Mouse (Mus musculus) thymus, adult 18-20 months (tissue): Measurements from ENCODE around the gene Dst.

Experiments used
- DNase-seq, 2 experiments: peaks; one replicate each; pipeline ENCODE4 v3.0.0; 2022; ENCODE audit warnings: mixed read lengths in 2 of 2

Dst gene

DNA sequence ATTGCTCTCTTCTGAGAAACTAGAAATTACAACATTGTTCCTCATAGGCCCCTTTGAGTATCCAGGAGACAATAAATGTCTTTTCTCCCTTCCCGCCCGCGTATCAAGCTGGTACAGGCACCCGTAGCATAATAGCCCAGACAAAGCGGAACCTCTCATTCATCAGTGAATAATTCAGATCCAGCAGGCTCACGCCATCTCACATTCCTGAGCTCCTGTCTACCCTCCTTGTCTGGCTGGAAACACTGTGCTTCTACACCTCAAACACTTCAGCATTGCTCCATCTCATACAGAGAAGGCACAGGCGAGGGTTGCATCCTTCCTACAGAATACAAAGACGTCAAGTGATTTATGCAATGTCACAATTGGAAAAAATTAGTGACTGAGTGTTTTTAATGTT, 23.8 kb downstream of the Dst start:
- no peak for DNase-seq

DNA sequence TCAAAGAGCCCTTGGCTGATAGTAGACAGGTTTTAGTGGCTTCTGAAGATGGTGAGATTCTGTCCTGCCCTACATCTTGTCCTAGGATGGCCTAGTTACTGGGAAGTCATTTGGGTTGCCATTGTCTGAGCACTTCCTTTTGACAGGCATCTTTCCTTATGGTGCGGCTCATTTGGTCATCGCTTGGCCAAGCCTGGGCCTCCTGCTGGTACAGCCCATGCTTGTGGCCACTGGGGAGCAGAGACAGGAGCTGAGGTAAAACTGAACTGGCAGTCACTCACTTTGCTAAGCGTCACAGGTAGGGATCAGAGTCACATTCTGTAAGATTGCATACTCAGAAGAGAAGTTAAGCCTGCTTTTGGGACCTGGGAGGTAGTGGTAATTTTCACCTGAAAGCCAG, 24.2 kb downstream of the Dst start:
- no peak for DNase-seq

GRCm38 (mm10) chr1:33932845-33933499, 24.9 kb downstream of the Dst start:
- no peak for DNase-seq

- no peak for DNase-seq
Measured at GRCm38 (mm10) chr1:33935946-33936345, 27.9 kb downstream of the Dst start.

- DNase-seq: no peak
Measured at GRCm38 (mm10) chr1:33939828-33940227, 31.8 kb downstream of the Dst start.

DNA sequence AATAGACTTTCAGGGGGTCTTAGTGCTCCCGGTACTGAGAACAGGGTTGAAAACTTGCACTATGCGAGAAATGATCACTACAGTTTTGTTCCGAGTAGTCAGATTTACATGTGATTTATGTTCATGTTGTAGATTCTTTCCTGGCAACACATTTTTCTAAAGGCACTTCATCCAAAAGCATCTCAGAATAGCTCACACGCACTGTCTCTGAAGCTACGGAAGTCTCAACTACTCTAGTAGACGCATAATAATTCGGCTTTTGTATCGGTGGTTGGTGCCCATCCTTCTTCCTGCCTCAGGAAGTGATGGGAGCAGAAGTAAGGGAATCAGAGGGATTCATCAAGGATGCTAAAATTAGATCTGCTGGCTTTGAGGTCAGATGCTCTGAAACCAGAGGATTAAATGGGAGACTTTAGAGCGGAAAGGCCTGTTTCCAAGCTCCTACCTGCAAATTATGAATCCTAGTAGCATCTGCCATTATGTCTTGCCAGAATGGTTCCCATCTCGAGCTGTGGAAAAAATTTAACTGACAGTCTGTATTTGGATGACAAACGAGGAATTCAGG, 32.4 kb downstream of the Dst start:
- no peak for DNase-seq

DNA sequence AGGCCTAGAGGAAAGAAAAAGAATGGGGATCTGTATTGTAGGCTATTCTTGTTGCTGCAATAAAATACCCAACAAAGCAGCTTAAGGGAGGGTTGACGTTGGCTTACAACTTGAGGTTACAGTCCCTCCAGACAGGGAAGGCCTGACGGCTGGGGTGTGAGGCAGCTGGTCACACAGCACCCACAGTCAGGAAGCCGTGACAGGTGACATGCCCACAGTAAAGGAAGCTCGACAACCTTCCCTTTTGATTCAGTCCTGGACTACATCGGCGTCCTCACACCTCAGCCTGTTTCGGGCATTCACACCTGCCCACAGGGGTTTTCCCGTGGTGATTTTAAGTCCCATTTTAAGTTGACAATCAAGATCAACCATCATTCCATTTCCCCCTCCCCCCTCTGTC, 34.6 kb downstream of the Dst start:
- DNase-seq: no peak

- DNase-seq: no peak
Measured at GRCm38 (mm10) chr1:33943943-33944342, 35.9 kb downstream of the Dst start.

DNA sequence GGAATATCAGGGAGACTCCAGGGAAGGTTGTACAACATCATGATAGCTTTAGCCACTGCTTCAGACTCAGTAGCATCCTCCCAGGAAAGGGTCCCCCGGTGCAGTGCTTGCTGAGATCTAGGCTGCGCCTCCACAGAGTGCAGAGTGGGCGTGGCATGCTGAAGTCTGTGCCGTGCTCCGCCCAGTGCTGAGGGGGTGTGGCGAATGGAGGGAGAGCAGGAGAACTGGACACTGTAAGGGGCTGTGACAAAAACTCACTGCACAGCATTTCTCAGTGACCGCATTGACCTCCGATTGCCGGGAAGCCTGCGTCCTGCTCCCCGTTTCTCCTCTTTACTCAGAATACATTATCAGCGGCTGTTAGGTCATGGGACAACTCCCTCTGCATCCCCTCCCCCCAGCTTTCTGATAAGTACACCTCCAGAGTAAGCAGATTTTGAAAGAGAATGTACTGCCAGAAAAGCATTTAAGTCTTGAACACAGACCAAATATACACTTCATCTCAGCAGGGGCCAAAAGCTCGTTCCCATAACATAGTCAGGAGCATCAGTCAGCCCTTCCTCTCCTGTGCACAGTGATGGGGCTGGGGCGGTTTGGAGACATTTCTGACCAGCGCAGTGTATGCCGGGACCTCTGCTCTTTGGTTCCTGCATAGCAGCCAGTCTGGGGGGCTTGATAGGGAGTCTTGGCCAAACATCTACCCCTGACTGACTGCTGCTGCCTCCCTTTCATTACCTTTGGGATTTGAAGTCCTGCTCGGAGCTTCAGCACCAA, 37.1 kb downstream of the Dst start:
- DNase-seq: peak in 1 of 2 experiments; percentile 7

- no peak for DNase-seq
Measured at GRCm38 (mm10) chr1:33945756-33946155, 37.7 kb downstream of the Dst start.

- no peak for DNase-seq
Measured at GRCm38 (mm10) chr1:33946601-33947395, 38.8 kb downstream of the Dst start.

- DNase-seq: no peak
Measured at GRCm38 (mm10) chr1:33947838-33948237, 39.8 kb downstream of the Dst start.

GRCm38 (mm10) chr1:33948511-33948910, 40.5 kb downstream of the Dst start:
- DNase-seq: no peak

DNA sequence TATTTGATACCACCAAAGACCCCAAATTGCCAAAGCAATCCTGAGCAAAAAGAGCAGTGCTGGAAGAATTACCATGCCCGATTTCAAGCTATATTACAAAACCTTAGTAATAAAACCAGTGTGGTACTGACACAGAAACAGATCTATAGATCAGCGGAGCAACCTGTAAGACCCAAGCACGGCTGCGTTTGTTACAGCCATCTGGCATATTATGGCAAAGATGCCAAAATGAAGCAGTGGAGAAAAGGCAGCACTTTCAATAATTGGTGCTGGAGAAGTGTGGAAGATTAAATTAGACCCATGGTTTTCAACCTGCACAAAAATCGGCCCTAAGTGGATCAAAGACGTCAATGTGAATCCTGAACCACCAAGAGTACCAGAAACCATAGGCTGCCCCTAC, 47.6 kb downstream of the Dst start:
- no peak for DNase-seq

DNA sequence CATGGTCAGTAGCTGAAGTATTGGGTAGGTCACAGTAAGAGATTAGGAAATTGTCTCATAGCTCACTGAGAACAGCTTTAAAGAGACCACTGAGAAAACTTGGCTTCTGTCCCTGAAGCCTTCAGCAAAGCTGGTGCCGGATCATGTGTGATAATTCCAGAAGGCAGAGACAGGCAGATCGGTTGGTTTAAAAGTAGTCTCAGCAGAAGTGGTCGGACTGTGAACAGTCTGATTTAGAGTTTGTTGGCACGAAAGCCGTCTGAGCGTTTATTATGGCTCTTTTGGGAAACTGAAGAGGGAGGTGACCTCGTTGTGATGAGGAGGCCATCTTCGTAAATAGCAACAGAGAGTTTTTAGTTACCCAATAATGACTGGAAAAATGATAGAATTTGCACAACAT, 52.4 kb downstream of the Dst start:
- DNase-seq: no peak

GRCm38 (mm10) chr1:33964643-33965042, 56.6 kb downstream of the Dst start:
- DNase-seq: no peak

GRCm38 (mm10) chr1:33965824-33966223, 57.8 kb downstream of the Dst start:
- DNase-seq: no peak

DNA sequence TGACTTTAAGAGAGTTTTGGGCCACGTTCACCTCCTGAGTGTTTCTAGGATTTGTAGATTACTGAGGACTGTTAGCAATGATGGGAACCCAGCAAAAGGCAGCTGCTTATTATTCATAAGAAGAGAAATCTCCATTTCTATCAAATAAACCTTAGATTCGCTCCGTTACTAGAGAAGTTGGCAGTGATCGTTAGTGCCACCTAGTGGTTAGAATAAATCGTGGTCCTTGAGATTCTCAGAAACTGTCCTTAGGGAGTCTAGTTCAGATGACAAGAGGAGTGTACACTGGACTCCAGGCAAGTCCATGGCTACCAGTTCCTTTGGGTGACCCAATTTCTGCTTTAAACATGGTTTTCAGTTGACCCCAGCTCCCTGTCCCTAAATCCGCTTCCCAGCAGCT, 58.3 kb downstream of the Dst start:
- DNase-seq: no peak

DNA sequence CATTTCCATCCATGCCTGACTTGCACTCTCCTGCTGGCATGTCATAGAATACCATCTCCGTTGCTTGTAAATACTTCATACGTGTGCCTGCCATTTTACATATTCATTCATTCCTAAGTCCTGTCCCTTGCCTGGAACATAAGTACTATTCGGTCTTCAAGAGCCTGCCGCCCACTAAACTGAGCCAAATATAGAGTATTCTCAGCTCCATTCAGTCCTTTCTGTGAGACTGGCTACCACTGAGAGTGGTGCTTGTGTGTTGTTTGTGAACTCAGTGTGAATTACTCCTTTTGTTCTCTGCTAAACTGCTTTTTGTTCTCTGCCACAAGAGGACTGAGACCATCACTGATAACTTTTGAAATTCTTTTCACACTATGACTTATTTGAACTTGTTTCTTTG, 59.2 kb downstream of the Dst start:
- no peak for DNase-seq

DNA sequence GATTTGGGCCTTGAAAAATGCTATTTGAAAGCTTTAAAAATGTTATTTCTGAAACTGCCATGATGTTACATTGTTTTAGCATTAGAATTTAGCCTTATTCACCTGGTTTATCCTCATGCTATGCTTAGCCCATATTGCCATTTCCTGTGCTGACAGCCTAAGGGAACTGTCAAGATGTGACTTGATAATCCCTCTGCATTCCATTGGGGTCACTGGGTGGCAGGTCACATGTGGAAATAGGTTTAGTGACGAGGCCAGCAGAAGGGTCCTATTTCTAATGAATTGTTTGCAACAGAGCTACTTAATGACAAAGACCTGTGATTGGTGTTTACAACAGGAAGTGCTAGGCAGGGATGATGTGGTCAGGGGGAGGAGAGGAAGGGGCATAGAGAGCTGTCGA, 61.9 kb downstream of the Dst start:
- DNase-seq: no peak

DNA sequence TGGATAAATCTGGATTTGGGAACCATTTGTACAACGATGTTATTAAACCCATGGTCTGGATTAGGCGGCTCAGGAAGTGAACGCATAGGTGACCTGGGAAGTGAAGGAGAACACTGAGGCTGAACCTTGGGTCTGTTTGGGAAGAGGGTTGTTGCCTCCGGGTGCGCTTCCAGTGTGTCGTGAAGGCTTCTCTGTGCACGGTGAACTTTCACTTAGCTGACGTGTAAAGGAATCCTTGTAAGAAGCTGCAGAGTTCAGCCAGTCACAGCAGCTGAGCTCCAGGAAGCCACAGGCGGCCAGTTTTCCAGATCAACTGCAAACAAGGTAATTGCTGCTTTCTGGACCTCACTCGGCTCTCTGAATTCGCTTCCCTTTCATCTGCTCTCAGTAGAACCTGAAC, 66.4 kb downstream of the Dst start:
- DNase-seq: no peak

DNA sequence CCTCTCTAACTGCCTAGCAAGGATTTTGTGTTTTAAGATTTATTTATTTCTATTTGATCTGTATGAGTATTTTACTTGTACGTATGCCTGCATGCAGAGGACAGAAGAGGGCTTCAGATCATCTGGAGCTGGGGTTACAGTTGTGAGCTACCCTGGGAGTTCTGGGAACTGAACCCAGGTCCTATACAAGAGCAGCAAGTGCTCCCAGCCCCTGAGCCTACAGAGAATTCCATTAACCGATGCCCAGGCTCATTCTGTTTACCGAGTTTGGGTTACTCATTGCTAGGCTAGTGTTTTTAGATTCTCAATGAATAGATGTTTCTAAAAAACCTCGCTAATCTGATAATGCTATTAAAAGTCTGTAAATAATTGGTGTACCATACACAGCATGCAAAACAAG, 67.3 kb downstream of the Dst start:
- DNase-seq: no peak

DNA sequence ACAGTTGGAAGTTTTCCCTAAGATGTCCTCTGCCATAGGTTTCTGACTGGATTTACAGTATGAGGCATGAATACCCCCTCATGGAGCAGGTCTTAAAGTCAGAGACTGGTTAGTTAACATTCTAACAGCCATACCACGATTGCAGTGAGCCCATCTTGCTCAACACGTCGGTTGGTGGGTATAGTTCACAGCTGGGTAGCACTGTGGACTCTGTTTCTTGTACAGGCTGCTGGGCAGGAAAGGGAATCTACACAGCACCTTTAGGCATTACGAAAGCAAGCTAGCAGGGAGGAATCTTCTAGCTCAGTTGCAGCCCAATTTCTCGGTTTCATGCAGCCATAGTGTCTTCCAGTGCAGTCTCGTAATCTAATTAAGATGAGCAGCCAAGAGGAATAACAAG, 69.8 kb downstream of the Dst start:
- DNase-seq: no peak

DNA sequence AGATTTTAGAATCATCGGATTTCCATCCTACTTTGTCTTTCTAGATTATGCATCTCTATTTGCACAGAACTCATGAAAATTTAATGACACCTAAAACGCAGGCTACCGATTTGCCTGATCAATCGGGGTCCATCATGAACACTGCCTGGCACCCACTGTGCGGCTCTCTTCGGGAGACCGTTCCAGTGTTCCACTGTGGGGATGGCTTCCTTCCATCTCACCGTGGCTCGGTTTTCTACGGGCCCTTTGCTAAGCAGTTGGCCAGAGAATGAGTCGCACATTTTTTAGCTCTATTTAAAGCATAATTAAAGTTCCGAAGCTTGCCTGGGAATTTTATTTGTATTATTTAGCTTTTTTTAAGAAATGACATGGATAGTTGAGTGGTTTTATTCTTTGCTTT, 72.4 kb downstream of the Dst start:
- DNase-seq: no peak
